Mouse (Mus musculus) liver, embryonic 14.5 days (tissue): Measurements from ENCODE around the gene Slc9a6. TPM values are rescaled to one million over a fixed set of nuclear protein-coding genes. Genes with fewer than 3 reads are reported as not detected.
A peak's percentile ranks its signal among the peaks of the same experiment; 100 is the strongest.

Experiments
- ATAC-seq: fragments of 200-750 bp; cut with Nextera tagmentation; 2 replicates; pipeline ENCODE4 v1.8.0; 2017; ENCODE audit warnings: moderate number of reproducible peaks, mild to moderate bottlenecking, moderate library complexity; ENCODE audit not compliant: insufficient read depth
- DNase-seq, 3 experiments: peaks; one replicate each; pipeline ENCODE4 v3.0.0-alpha.2; 2012 to 2013; ENCODE audit warnings: low read depth in 3 of 3, low spot score in 3 of 3
- H3K27ac ChIP-seq: fragments of 300-500 bp; sonication (generic); 2 replicates; pipeline ENCODE4 v1.5.1; 2014; ENCODE audit warnings: moderate library complexity, mild to moderate bottlenecking, control low read depth, inconsistent platforms
- H3K27me3 ChIP-seq: fragments of 300-500 bp; sonication (generic); 2 replicates; pipeline ENCODE4 v1.6.1; 2014; ENCODE audit warnings: mild to moderate bottlenecking, low read length, moderate library complexity; ENCODE audit not compliant: control insufficient read depth, insufficient read depth
- H3K36me3 ChIP-seq: fragments of 300-500 bp; sonication (generic); replicated peaks from 2 replicates; pipeline ENCODE4 v1.6.1; 2014; ENCODE audit warnings: low read depth; ENCODE audit not compliant: control insufficient read depth, insufficient read depth
- H3K4me1 ChIP-seq, 2 experiments: fragments of 200-500 bp in 1 of 2; fragments of 300-500 bp in 1 of 2; sonication (generic) in 1 of 2; replicated peaks; 2 replicates each; pipeline ENCODE4 v1.6.1; 2012 to 2014; ENCODE audit warnings: antibody characterized with exemption in 1 of 2, inconsistent platforms in 1 of 2, low read length in 1 of 2; ENCODE audit not compliant: control insufficient read depth in 2 of 2, insufficient read depth in 2 of 2
- H3K4me2 ChIP-seq: fragments of 300-500 bp; sonication (generic); 2 replicates; pipeline ENCODE4 v1.6.1; 2014; ENCODE audit warnings: low read depth, mild to moderate bottlenecking, control low read depth, moderate library complexity
- H3K4me3 ChIP-seq, 2 experiments: fragments of 200-500 bp in 1 of 2; fragments of 300-500 bp in 1 of 2; sonication (generic) in 1 of 2; 2 replicates each; pipeline ENCODE4 v1.5.1; 2012 to 2014; ENCODE audit warnings: low read depth in 2 of 2, low read length in 2 of 2, mild to moderate bottlenecking in 2 of 2, control low read depth in 1 of 2, inconsistent platforms in 1 of 2, moderate library complexity in 1 of 2; ENCODE audit not compliant: insufficient read depth in 1 of 2
- H3K9ac ChIP-seq: fragments of 300-500 bp; sonication (generic); replicated peaks from 2 replicates; pipeline ENCODE4 v1.6.1; 2014; ENCODE audit warnings: mild to moderate bottlenecking, control low read depth, moderate library complexity
- H3K9me3 ChIP-seq: fragments of 300-500 bp; sonication (generic); 2 replicates; pipeline ENCODE4 v1.6.1; 2016; ENCODE audit warnings: low read length, mixed read lengths; ENCODE audit not compliant: control insufficient read depth
- CTCF ChIP-seq: IDR thresholded peaks from 2 replicates; pipeline ENCODE4 v1.5.1; 2016; ENCODE audit warnings: antibody characterized with exemption, low read depth, control low read depth
- EP300 ChIP-seq: IDR thresholded peaks from 2 replicates; pipeline ENCODE4 v1.6.1; 2016; ENCODE audit warnings: antibody characterized with exemption, low read depth
- WGBS: fragments of 180-500 bp; shearing (Covaris S2); extraction: QIAGEN DNeasy Blood & Tissue Kit; methylation state at CpG from one replicate; pipeline ENCODE4 v1.1.7; 2014; ENCODE audit not compliant: insufficient replicate concordance; 5-methylcytosine and 5-hydroxymethylcytosine counted together
- polyA plus RNA-seq, 2 experiments: library from polyadenylated mRNA; depleted of rRNA in 1 of 2; stranded (reverse) in 1 of 2; unstranded in 1 of 2; fragments of >200 nt; fragmentation: Nextera tagmentation in 1 of 2; extraction: Ambion mirVana in 1 of 2; gene quantifications; 2 replicates each; pipeline versions ENCODE4 v1.2.1 to v1.2.3; 2012 to 2014

The Slc9a6 gene
- polyA plus RNA-seq, 2 experiments = 2.5 to 3.4 TPM

GRCm38 (mm10) chrX:56597887-56598640 is 11.5 kb upstream of the Slc9a6 start, which contains the start of gene Mmgt1:
TSS of gene Mmgt1 (minus strand) at chrX:56598069.
- Histone ChIP-seq H3K27ac (peak within 1 kb of the TSS; percentile 46), H3K4me1 (peaks cover 0 to 2% of the 10 kb centered on the region in 2 experiments; a peak in 1 of 4 replicates), H3K27me3 (no peaks in the 10 kb centered on the region), H3K9ac (peak within 1 kb of the TSS; percentile 81), H3K4me2 (peak within 1 kb of the TSS; percentile 71), H3K36me3 (no peaks in the 10 kb centered on the region), H3K9me3 (no peaks in the 10 kb centered on the region), H3K4me3 (peak within 1 kb of the TSS; percentile 77 to 98)
- ATAC-seq = peak; percentile 96
- no peak for TF ChIP-seq CTCF
- TF ChIP-seq EP300 = no peak
- DNase-seq = peak; percentile 86 to 91 (median 87)
- 9% methylated on average over 44 of the region's 44 CpGs for WGBS

- TF ChIP-seq EP300 = no peak
- no peak for TF ChIP-seq CTCF
- H3K36me3 ChIP-seq = no peaks in the 10 kb centered on the region
- no peak overlapping the region for H3K4me3 ChIP-seq
- H3K4me1 ChIP-seq = peaks cover 13 to 29% of the 10 kb centered on the region in 2 experiments
- no peak overlapping the region for H3K27ac ChIP-seq
- ATAC-seq (no peak), DNase-seq (no peak)
- 44% methylated on average over 2 of the region's 2 CpGs for WGBS
- H3K9ac ChIP-seq = no peak overlapping the region
- H3K27me3 ChIP-seq = no peaks in the 10 kb centered on the region
- H3K9me3 ChIP-seq = no peaks in the 10 kb centered on the region
- no peak overlapping the region for H3K4me2 ChIP-seq
Observed at GRCm38 (mm10) chrX:56606536-56606935, 3.0 kb upstream of the Slc9a6 start.

GRCm38 (mm10) chrX:56607032-56607710 is 2.4 kb upstream of the Slc9a6 start:
- ATAC-seq = no peak
- peaks cover 13 to 29% of the 10 kb centered on the region in 2 experiments for H3K4me1 ChIP-seq
- H3K9ac ChIP-seq = no peak overlapping the region
- no peaks in the 10 kb centered on the region for H3K9me3 ChIP-seq
- TF ChIP-seq CTCF (no peak), EP300 (no peak)
- H3K27ac ChIP-seq = no peak overlapping the region
- H3K36me3 ChIP-seq = no peaks in the 10 kb centered on the region
- H3K4me2 ChIP-seq = no peak overlapping the region
- H3K4me3 ChIP-seq = no peak overlapping the region
- 22% methylated on average over 7 of the region's 7 CpGs for WGBS
- no peaks in the 10 kb centered on the region for H3K27me3 ChIP-seq
- no peak for DNase-seq

GRCm38 (mm10) chrX:56609285-56609622 is 303 bp upstream of the Slc9a6 start:
- H3K4me2 ChIP-seq = peak overlapping the region; percentile 66
- H3K36me3 ChIP-seq = no peaks in the 10 kb centered on the region
- peaks cover 13 to 29% of the 10 kb centered on the region in 2 experiments for H3K4me1 ChIP-seq
- peak overlapping the region; percentile 69 to 79 for H3K4me3 ChIP-seq
- no peaks in the 10 kb centered on the region for H3K27me3 ChIP-seq
- DNase-seq (no peak), ATAC-seq (peak; percentile 47)
- TF ChIP-seq EP300 = no peak
- no peak for TF ChIP-seq CTCF
- peak overlapping the region; percentile 68 for H3K9ac ChIP-seq
- H3K9me3 ChIP-seq = no peaks in the 10 kb centered on the region
- WGBS = 20% methylated on average over 7 of the region's 7 CpGs
- H3K27ac ChIP-seq = no peak overlapping the region

GRCm38 (mm10) chrX:56610318-56610694 is 749 bp downstream of the Slc9a6 start:
- peak overlapping the region; percentile 68 for H3K9ac ChIP-seq
- no peaks in the 10 kb centered on the region for H3K9me3 ChIP-seq
- H3K4me3 ChIP-seq = peak overlapping the region; percentile 79 to 86
- no peaks in the 10 kb centered on the region for H3K27me3 ChIP-seq
- 8% methylated on average over 13 of the region's 13 CpGs for WGBS
- DNase-seq = no peak
- peak overlapping the region; percentile 66 for H3K4me2 ChIP-seq
- H3K27ac ChIP-seq = no peak overlapping the region
- ATAC-seq = no peak
- TF ChIP-seq EP300 (no peak), CTCF (no peak)
- H3K36me3 ChIP-seq = no peaks in the 10 kb centered on the region
- peaks cover 13 to 31% of the 10 kb centered on the region in 2 experiments for H3K4me1 ChIP-seq
